Mouse (Mus musculus) liver, adult (tissue): ENCODE measurements at regions not wholly inside any gene's neighbourhood (a gene's known extent, or its start where the extent isn't known, plus 50 kb on each side); places are given as distances from the start of the nearest gene placed in this dataset.

ENCODE experiments used
- GATA4 ChIP-seq: IDR thresholded peaks from 2 replicates; pipeline ENCODE4 v1.6.1; 2014; ENCODE audit warnings: mild to moderate bottlenecking, low read length; ENCODE audit not compliant: insufficient replicate concordance

GRCm38 (mm10) chr9:115361191-115361590 is 51.0 kb upstream of the Stt3b start:
- no peak for TF ChIP-seq GATA4

GRCm38 (mm10) chr9:115361881-115362280 is 51.7 kb upstream of the Stt3b start:
- TF ChIP-seq GATA4: no peak

- TF ChIP-seq GATA4: no peak
Observed at GRCm38 (mm10) chr9:115362486-115362885, 52.3 kb upstream of the Stt3b start.

GRCm38 (mm10) chr9:115364919-115365861 is 55.0 kb upstream of the Stt3b start:
- no peak for TF ChIP-seq GATA4

- no peak for TF ChIP-seq GATA4
Observed at GRCm38 (mm10) chr9:115367808-115368207, 57.6 kb upstream of the Stt3b start.

- no peak for TF ChIP-seq GATA4
Observed at GRCm38 (mm10) chr9:115380276-115380675, 70.1 kb upstream of the Stt3b start.

GRCm38 (mm10) chr9:115382824-115383475 is 72.7 kb upstream of the Stt3b start:
- no peak for TF ChIP-seq GATA4

- TF ChIP-seq GATA4: peak; percentile 62; the same call in 1 of the 2 replicates
Observed at GRCm38 (mm10) chr9:115383935-115384334, 73.7 kb upstream of the Stt3b start.

- TF ChIP-seq GATA4: no peak
Observed at GRCm38 (mm10) chr9:115384345-115384744, 74.1 kb upstream of the Stt3b start.

GRCm38 (mm10) chr9:115387471-115388360 is 77.5 kb upstream of the Stt3b start:
- TF ChIP-seq GATA4: no peak

- TF ChIP-seq GATA4: no peak
Observed at GRCm38 (mm10) chr9:115388361-115388759, 78.1 kb upstream of the Stt3b start.

GRCm38 (mm10) chr9:115389082-115389481 is 78.9 kb upstream of the Stt3b start:
- TF ChIP-seq GATA4: no peak

GRCm38 (mm10) chr9:115390880-115391281 is 80.7 kb upstream of the Stt3b start:
- TF ChIP-seq GATA4: no peak

- no peak for TF ChIP-seq GATA4
Observed at GRCm38 (mm10) chr9:115395511-115395910, 85.3 kb upstream of the Stt3b start.

- no peak; the same call in 1 of the 2 replicates for TF ChIP-seq GATA4
Observed at GRCm38 (mm10) chr9:115400461-115400860, 90.2 kb upstream of the Stt3b start.
